Mouse (Mus musculus): Measurements from ENCODE around the gene Gm45902.

DNA sequence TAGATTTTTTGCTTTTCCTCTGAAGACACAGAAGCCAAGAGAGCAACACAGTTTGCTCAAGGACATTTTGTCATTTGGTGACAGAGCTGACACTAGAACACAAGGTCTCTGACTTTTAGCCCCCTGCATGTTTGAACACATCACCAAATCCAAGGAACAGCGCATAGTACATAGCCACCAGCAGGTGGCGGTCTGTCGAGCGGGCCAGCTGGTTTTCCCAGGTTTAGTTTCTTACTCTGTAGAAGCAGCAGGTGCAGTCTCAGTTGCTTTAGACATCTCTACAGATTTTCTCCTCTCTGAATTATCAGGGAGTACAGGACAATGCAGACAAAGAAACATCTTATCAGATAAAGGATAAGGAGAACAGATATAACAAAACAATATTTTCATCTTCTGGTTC is 34.0 kb upstream of the Gm45902 start:
- no peak for TF ChIP-seq POLR2A (IDR thresholded peaks at IDR 0.05; ENCODE audit: borderline replicate concordance, insufficient read depth, low read length)
- TF ChIP-seq CTCF (IDR thresholded peaks at IDR 0.05; ENCODE audit: borderline replicate concordance, insufficient read depth, low read depth, low read length): peak; percentile 92

Measured in cerebellum, adult 2 months (tissue).